ENCODE assay signal across 8 mouse cellular contexts in genomic region chr16:11461612-11462011, GRCm38 (mm10).
DNase-seq lines count a peak whose midpoint lies in the region; ATAC-seq lines count a peak whose summit lies in the region.

No protein-coding gene starts in this region.

- peaks cover 28% of the 10 kb centered on the region for H3K4me1 ChIP-seq in heart, embryonic 12.5 days (replicated peaks)
- no peaks in the 10 kb centered on the region for H3K4me1 ChIP-seq in forebrain, embryonic 11.5 days (replicated peaks; ENCODE audit: control insufficient read depth, insufficient read depth, low read length)

- peak overlapping the region; percentile 97 for H3K27ac ChIP-seq in heart, embryonic 12.5 days (ENCODE audit: poor library complexity, severe bottlenecking)
- no peak overlapping the region for H3K27ac ChIP-seq in forebrain, embryonic 11.5 days (ENCODE audit: low read depth, low read length)

- peak; percentile 47 for DNase-seq in kidney, adult 9 months
- no peak for DNase-seq in kidney, adult 11 months
- peak; percentile 63 for DNase-seq in cerebellum, adult 9-11 months
- peak; percentile 73 to 85 for DNase-seq in left cerebral cortex, adult 9 months (ENCODE audit: low spot score in 2 of 2)
- no peak for DNase-seq in MN1 (ENCODE audit: low spot score)
- DNase-seq in forebrain, embryonic 11.5 days (ENCODE audit: low spot score) = no peak

- peak; percentile 81 for ATAC-seq in heart, embryonic 12.5 days (ENCODE audit: insufficient number of reproducible peaks, low FRiP score)
- ATAC-seq in megakaryocyte, adult 5-6 weeks (ENCODE audit: poor library complexity, severe bottlenecking) = peak; percentile 93
- ATAC-seq in forebrain, embryonic 11.5 days (replicated peaks; ENCODE audit: low FRiP score) = no peak

- no peak overlapping the region for H3K4me3 ChIP-seq in heart, embryonic 12.5 days
- no peak overlapping the region for H3K4me3 ChIP-seq in forebrain, embryonic 11.5 days (ENCODE audit: low read depth, low read length)

- no peaks in the 10 kb centered on the region for H3K27me3 ChIP-seq in heart, embryonic 12.5 days (replicated peaks)
- H3K27me3 ChIP-seq in forebrain, embryonic 11.5 days (ENCODE audit: control insufficient read depth, insufficient read depth, low read length) = no peaks in the 10 kb centered on the region

- WGBS in heart, embryonic 12.5 days = 28% methylated on average over 7 of the region's 7 CpGs
- WGBS in forebrain, embryonic 11.5 days = 83% methylated on average over 7 of the region's 7 CpGs

- H3K9me3 ChIP-seq in heart, embryonic 12.5 days (replicated peaks) = no peaks in the 10 kb centered on the region
- H3K9me3 ChIP-seq in forebrain, embryonic 11.5 days (ENCODE audit: control insufficient read depth, low read length) = no peaks in the 10 kb centered on the region

- H3K36me3 ChIP-seq in heart, embryonic 12.5 days = 0 out of 2 replicates have a peak, but pooled peaks cover 5% of the 10 kb centered on the region
- H3K36me3 ChIP-seq in forebrain, embryonic 11.5 days (ENCODE audit: control insufficient read depth, insufficient read depth, low read length) = no peaks in the 10 kb centered on the region

- peak overlapping the region; percentile 29 for H3K4me2 ChIP-seq in heart, embryonic 12.5 days
- no peak overlapping the region for H3K4me2 ChIP-seq in forebrain, embryonic 11.5 days (ENCODE audit: low read depth, low read length, severe bottlenecking)

- peak overlapping the region; percentile 55; the same call in 1 of the 2 replicates for H3K9ac ChIP-seq in heart, embryonic 12.5 days
- H3K9ac ChIP-seq in forebrain, embryonic 11.5 days (ENCODE audit: low read length) = no peak overlapping the region

Comparison
In these comparisons a context has a peak if more than half of its experiments do, and no peak if none do; other contexts are left out.
1. DNase-seq: peak in kidney, adult 9 months (single experiment), cerebellum, adult 9-11 months (single experiment) and left cerebral cortex, adult 9 months (2 of 2); none in kidney, adult 11 months (single experiment), MN1 (single experiment) and forebrain, embryonic 11.5 days (single experiment).